Mouse (Mus musculus): ENCODE measurements at regions not wholly inside any gene's neighbourhood (a gene's known extent, or its start where the extent isn't known, plus 50 kb on each side); places are given as distances from the start of the nearest gene placed in this dataset.

DNA sequence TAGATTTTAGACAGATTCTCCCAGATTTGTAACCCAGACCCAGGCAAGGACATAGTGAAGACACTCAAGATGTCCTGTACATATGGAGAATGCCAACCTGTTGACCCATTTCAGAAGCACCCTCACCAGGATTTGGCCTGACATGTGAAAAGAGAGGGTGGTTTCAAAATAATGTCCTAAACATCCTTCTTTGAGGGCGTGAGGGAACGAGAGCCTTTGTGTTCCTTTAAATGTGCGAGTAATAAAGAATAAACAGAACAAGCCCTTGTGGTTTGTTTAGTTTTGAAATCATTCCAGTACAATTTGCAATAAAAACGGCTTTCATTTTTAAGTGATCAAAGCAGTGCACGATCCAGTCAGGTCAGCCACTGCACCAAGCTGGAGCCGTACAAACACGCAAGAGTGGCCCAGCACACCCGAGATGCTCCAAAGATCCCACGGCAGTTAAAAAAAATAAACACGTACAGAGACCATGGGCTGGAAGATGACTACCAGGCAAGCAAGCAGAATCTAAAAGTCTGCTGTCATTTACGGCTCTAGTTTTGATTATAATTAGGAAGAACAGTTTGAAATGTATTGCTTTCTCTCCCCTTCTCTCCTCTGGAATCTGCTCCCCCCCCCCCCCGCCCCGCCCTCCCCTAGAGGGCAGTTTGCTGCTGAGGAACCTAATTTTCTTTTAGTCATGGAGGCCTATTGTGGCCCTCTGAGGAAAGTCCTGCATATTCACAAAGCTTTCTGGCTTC lies 72.4 kb upstream of the Tle4 start:
- TF ChIP-seq CTCF (IDR thresholded peaks at IDR 0.05; ENCODE audit: low read depth, low read length) (no peak), POLR2A (IDR thresholded peaks at IDR 0.05; ENCODE audit: borderline replicate concordance, low read depth, low read length) (no peak)
